Mouse (Mus musculus): ENCODE data around the gene Atp2c2. TPM values are rescaled to one million over a fixed set of nuclear protein-coding genes. Genes with fewer than 3 reads are reported as not detected.

The Atp2c2 gene
- polyA plus RNA-seq, 1 experiment from 2014 or later: 7.7 TPM

DNA sequence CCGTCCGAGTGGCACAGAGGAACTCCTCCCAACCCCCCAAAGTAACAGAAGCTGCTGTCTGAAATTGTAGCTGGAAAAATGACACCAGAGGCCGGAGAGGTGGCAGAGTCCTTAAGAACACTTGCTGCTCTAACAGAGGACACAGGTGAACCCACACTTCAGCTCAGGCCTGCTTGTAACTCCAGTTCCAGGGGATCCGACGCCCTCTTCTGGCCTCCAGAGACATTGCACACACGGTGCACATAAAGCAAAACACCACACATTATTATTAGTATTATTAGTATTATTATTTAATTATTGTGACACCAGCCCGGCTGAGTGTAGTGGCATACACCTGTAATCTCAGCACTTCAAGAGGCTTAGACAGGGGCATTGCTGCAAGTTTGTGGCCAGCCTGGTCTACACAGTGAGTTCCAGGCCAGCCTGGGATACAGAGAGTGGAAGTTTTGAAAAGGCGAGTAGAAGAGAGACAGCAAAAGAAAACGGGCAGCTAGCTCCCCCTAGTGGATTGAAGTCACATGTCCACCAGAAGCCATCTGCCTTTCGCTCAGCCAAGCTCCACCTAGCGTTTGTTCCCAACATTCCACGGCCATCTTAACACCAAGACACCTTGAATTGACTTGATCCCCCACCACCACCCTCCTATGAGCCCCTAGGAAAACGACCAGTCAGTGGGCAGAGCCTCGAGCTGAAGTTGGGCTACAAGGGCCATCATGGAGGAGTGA lies 79.4 kb downstream of the Atp2c2 start:
- Histone ChIP-seq H3K27me3 (ENCODE audit: control insufficient read depth, insufficient read depth, low read length) (no peaks in the 10 kb centered on the region), H3K36me3 (ENCODE audit: control insufficient read depth, insufficient read depth, low read length) (no peaks in the 10 kb centered on the region), H3K4me1 (replicated peaks; ENCODE audit: control insufficient read depth, insufficient read depth) (no peaks in the 10 kb centered on the region), H3K4me3 (ENCODE audit: low read depth, low read length) (no peak overlapping the region), H3K9ac (ENCODE audit: low read length) (no peak overlapping the region), H3K9me3 (ENCODE audit: control insufficient read depth, low read length) (no peaks in the 10 kb centered on the region), H3K27ac (replicated peaks) (no peak overlapping the region), H3K4me2 (replicated peaks; ENCODE audit: low read depth) (no peak overlapping the region)
- DNase-seq (ENCODE audit: low spot score) (peak; percentile 86), ATAC-seq (ENCODE audit: low FRiP score, low TSS enrichment) (peak; percentile 6)
- TF ChIP-seq EP300 (optimal IDR thresholded peaks at IDR 0.05) (no peak), CTCF (IDR thresholded peaks at IDR 0.05; ENCODE audit: low read depth) (peak; percentile 99)
- 26% methylated on average over 14 of the region's 14 CpGs for WGBS

DNA sequence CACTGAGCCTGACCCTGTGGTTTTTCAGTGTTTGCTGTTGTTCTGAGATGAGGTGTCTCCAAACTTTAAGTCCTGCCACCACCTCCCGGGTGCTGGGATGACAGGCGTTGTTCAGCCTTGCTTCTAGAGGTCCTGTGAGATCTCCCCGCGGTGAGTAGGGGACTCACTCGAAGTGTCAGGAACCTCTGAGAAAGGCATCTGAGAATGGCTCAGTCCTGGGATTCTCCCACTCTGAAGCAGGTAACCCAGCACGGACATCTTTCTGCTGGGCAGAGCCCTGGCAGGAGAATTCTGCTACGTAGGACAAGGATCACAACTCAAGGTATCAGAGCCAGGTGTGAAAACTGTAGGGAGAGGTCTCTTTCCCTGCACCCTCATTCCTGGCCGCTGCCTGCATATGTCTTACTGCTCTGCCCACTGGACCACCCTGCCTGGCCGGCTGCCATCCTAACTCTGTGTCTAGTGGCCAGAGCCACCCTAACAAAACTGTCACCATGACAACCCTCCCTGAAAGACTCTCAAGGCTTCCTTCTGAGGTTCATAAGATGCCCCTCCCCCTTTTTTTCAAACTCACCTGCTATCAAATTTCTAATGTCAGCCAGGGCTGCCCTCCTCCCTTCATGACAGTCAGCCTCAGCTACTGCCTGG lies 80.7 kb downstream of the Atp2c2 start:
- no peaks in the 10 kb centered on the region for H3K9me3 ChIP-seq (ENCODE audit: control insufficient read depth, low read length)
- H3K36me3 ChIP-seq (ENCODE audit: control insufficient read depth, insufficient read depth, low read length): no peaks in the 10 kb centered on the region
- no peak overlapping the region for H3K4me3 ChIP-seq (ENCODE audit: low read depth, low read length)
- WGBS: 80% methylated on average over 9 of the region's 9 CpGs
- no peak overlapping the region for H3K4me2 ChIP-seq (replicated peaks; ENCODE audit: low read depth)
- TF ChIP-seq CTCF (IDR thresholded peaks at IDR 0.05; ENCODE audit: low read depth) (no peak), EP300 (optimal IDR thresholded peaks at IDR 0.05) (no peak)
- no peaks in the 10 kb centered on the region for H3K4me1 ChIP-seq (replicated peaks; ENCODE audit: control insufficient read depth, insufficient read depth)
- ATAC-seq (ENCODE audit: low FRiP score, low TSS enrichment) (no peak), DNase-seq (ENCODE audit: low spot score) (no peak)
- no peak overlapping the region for H3K27ac ChIP-seq (replicated peaks)
- H3K9ac ChIP-seq (ENCODE audit: low read length): no peak overlapping the region
- H3K27me3 ChIP-seq (ENCODE audit: control insufficient read depth, insufficient read depth, low read length): no peaks in the 10 kb centered on the region

DNA sequence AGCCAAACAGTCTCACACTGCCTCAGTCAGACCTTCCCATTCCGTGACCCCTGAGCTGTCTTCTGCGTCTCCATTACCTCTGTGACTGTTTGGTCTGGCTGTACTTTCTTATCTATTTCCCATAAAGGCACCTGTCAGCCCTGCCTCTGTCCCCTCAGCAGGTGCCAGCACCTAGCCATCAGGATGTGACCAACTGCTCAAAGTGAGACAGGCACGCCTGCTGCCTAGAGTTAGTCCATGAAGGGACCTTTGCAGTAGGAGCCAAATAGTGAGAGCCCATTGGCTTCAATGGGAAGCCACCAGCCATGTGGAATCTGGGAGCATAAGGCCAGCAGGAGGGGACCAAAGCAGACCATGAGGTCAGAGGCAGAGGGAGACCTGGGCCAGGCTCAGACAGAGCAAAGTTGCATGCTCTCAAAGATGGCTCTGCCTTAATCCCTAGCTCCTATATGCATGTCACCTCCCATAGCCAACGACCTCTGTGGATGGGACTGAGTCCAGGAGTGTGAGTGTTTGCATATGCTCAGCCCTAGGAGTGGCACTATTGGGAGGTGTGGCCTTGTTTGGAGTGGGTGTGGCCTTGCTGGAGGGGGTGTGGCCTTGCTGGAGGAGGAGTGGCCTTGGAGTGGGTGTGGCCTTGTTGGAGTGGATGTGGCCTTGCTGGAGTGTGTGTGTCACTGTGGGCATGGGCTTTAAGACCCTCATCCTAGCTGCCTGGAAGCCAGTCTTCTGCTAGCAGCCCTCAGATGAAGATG lies 81.5 kb downstream of the Atp2c2 start:
- peak; percentile 66 for ATAC-seq (ENCODE audit: low FRiP score, low TSS enrichment)
- H3K9ac ChIP-seq (ENCODE audit: low read length): no peak overlapping the region
- H3K27me3 ChIP-seq (ENCODE audit: control insufficient read depth, insufficient read depth, low read length): no peaks in the 10 kb centered on the region
- TF ChIP-seq EP300 (optimal IDR thresholded peaks at IDR 0.05) (no peak), CTCF (IDR thresholded peaks at IDR 0.05; ENCODE audit: low read depth) (no peak)
- H3K9me3 ChIP-seq (ENCODE audit: control insufficient read depth, low read length): no peaks in the 10 kb centered on the region
- peak; percentile 85 for DNase-seq (ENCODE audit: low spot score)
- 44% methylated on average over 4 of the region's 4 CpGs for WGBS
- H3K4me3 ChIP-seq (ENCODE audit: low read depth, low read length): no peak overlapping the region
- no peak overlapping the region for H3K27ac ChIP-seq (replicated peaks)
- no peaks in the 10 kb centered on the region for H3K4me1 ChIP-seq (replicated peaks; ENCODE audit: control insufficient read depth, insufficient read depth)
- no peak overlapping the region for H3K4me2 ChIP-seq (replicated peaks; ENCODE audit: low read depth)
- H3K36me3 ChIP-seq (ENCODE audit: control insufficient read depth, insufficient read depth, low read length): no peaks in the 10 kb centered on the region

DNA sequence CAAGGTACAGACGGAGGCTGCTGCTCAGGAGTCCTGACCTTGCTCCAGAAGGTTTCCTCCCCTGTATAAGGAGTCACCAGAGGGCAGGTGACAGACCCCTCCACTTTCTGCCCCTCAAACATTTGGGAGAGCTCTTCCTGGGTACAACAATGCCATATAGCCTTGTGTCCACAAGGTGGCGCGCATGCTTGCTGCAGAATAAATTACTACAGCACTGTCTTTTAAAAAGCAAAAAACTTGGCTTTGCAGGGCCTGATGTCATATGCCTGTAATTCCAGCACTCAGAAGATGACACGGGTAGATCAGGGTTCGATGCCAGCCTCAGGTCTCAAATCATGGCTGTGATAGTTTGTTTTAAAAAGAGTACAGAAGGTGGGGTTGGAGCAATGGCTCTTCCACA lies 82.9 kb downstream of the Atp2c2 start:
- TF ChIP-seq EP300 (optimal IDR thresholded peaks at IDR 0.05): no peak
- peak; percentile 99 for TF ChIP-seq CTCF (IDR thresholded peaks at IDR 0.05; ENCODE audit: low read depth)
- H3K4me2 ChIP-seq (replicated peaks; ENCODE audit: low read depth): no peak overlapping the region
- no peaks in the 10 kb centered on the region for H3K9me3 ChIP-seq (ENCODE audit: control insufficient read depth, low read length)
- H3K9ac ChIP-seq (ENCODE audit: low read length): no peak overlapping the region
- H3K4me1 ChIP-seq (replicated peaks; ENCODE audit: control insufficient read depth, insufficient read depth): no peaks in the 10 kb centered on the region
- H3K4me3 ChIP-seq (ENCODE audit: low read depth, low read length): no peak overlapping the region
- DNase-seq (ENCODE audit: low spot score) (peak; percentile 75), ATAC-seq (ENCODE audit: low FRiP score, low TSS enrichment) (no peak)
- H3K27me3 ChIP-seq (ENCODE audit: control insufficient read depth, insufficient read depth, low read length): no peaks in the 10 kb centered on the region
- 6% methylated on average over 5 of the region's 5 CpGs for WGBS
- H3K27ac ChIP-seq (replicated peaks): no peak overlapping the region
- no peaks in the 10 kb centered on the region for H3K36me3 ChIP-seq (ENCODE audit: control insufficient read depth, insufficient read depth, low read length)

DNA sequence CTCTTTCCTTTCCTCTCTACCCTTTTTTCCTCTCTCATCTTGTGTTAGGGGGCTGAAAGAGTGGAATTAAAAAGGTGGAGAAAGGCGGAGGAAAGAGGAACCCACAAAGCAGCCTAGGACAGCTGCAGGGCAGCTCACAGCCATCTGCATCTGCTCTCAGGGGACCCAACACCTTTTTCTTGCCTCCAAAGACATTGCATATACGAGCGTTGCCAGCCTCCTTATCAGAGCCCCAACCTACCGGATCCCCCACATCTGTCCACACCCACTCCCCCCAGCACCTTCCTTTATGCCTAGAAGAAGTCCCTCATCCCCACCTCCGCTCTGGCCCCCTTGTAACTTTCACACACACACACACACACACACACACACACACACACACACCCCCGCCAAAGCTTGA lies 83.8 kb downstream of the Atp2c2 start:
- ATAC-seq (ENCODE audit: low FRiP score, low TSS enrichment): no peak
- Histone ChIP-seq H3K27me3 (ENCODE audit: control insufficient read depth, insufficient read depth, low read length) (no peaks in the 10 kb centered on the region), H3K4me3 (ENCODE audit: low read depth, low read length) (no peak overlapping the region), H3K4me2 (replicated peaks; ENCODE audit: low read depth) (no peak overlapping the region), H3K9ac (ENCODE audit: low read length) (no peak overlapping the region), H3K4me1 (replicated peaks; ENCODE audit: control insufficient read depth, insufficient read depth) (no peaks in the 10 kb centered on the region), H3K9me3 (ENCODE audit: control insufficient read depth, low read length) (no peaks in the 10 kb centered on the region), H3K36me3 (ENCODE audit: control insufficient read depth, insufficient read depth, low read length) (no peaks in the 10 kb centered on the region), H3K27ac (replicated peaks) (no peak overlapping the region)
- DNase-seq (ENCODE audit: low spot score): no peak
- 78% methylated on average over 6 of the region's 6 CpGs for WGBS
- no peak for TF ChIP-seq EP300 (optimal IDR thresholded peaks at IDR 0.05)
